Mouse (Mus musculus) skeletal muscle tissue, adult 2 months (tissue): ENCODE results near the gene Gabarapl2.
A peak's percentile ranks its signal among the peaks of the same experiment; 100 is the strongest.

Experiments used
- DNase-seq: peaks from one replicate; pipeline ENCODE4 v3.0.0-alpha.2; 2012; ENCODE audit warnings: low read depth, low spot score

Gabarapl2 gene

DNA sequence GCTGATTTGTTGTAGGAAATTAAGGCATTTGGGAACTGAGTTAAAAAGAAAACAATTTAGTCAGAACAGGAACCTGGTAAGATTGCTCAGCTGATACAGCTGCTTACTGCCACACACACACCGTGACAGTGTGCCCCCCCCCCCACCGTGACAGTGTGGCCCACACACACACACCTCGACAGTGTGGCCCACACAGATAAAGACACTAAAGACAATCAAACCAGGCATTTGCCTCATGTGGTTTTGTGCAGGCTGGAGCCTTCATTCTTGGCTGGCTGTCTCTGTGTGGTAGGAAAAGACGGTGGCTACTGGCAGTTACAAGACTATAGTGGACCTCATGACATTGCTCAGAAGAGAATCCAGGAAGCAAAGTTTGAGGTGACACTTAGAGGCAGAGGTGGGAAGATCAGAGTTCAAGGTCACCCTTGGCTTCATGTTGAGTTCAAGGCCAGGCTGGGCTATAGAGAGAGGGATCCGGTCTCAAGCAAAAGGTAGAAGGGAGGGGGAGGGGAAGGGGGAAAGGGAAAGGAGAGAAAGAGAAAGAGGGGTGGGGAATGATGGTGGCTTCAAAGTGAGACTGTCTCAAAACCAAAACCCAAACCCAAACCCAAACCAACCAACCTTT, 26.9 kb downstream of the Gabarapl2 start:
- DNase-seq, result no peak

DNA sequence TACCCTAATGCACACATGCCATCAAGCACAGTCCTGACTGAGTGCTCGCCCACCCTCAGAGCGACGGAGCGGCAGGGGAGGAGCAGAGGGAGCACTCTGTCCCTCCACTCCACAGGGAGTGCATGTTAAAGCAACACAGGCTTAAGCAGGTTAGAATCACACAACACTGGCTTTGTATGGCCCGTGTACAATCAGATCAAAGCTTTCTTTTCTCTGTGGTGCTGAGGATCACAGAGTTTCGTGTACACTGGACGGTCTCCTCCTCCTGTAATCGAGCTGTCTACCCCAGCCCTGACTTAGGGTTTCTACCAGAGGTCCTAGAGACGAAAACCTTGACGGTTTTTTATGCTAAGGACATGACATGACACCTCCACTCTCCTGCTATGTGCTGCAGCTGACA, 28.0 kb downstream of the Gabarapl2 start:
- DNase-seq, result no peak

DNA sequence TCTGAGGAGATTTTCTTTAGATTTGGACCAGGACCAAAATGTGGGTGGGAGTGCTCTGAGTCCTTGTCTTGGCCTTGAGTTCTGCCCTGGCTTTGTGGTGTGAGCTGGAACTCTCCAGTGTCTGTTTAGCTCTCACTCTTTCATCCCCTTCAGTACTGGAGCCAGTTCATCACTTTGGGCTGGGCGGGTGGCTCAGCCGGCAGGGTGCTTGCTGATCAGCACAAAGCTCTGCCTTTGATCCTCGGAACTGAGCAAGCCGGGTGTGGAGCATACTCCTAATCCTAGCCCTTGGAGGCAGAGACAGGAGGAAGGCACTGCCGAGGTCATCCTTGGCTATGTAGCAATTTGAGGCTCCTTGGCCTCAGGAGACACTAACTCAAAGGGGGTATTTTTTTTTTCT, 28.5 kb downstream of the Gabarapl2 start:
- no peak for DNase-seq

DNA sequence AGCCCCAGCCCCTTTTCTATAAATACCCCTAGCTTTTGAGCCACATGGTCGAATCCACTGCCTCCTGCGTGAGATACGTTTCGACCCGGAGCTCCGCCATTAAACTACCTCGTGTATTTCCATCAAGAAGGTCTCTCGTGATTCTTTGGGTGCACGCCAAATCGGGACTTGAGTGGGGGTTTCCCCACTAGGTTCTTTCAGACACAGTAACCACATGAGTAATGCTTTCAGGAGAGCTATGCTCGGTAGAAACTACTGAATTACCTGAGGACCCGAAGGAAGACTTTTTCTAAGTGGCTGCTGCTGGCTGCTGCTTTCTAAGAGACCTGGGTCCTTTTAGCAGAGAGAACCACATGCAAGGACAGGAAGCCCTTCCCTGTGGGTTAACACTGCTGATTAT, 33.6 kb downstream of the Gabarapl2 start:
- DNase-seq, result no peak

DNA sequence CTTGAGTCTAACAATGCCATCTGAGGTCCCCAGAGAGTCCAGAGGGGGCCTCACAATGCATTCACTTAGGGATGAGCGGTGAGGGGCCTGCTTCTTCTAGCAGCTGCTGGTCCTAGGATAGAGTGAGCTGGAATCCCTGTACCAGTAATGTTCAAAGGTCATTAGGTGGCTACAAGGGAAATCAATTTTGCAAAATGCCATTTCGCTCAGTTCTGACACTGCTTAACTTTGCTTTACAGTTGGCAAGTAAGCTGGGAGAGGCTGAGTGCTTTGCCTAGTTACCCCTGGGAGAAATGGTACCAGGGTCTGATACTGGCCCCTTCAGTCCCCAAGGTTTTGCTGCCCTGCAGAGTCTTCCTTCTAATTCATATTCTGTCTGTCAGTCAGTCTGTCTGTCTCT, 35.2 kb downstream of the Gabarapl2 start:
- DNase-seq, result no peak

DNA sequence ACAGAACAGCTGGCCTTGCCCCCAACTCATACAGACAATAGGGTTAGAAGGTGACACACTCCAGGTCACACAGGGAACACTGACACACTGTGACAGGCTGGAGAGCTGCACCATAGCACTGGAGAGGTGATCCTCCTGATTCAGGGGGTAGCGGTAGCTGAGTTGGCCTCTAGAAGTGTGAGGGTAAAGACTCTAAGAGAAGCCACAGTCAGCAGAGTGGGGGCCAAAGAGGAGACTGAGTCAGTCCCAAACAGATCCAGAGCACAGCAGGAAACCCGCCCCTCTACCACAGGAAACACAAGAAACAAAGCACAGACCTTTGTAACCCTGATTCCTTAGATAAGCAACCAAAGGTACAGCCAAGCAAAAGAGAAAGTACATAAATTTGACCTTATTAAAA, 35.8 kb downstream of the Gabarapl2 start:
- no peak for DNase-seq

DNA sequence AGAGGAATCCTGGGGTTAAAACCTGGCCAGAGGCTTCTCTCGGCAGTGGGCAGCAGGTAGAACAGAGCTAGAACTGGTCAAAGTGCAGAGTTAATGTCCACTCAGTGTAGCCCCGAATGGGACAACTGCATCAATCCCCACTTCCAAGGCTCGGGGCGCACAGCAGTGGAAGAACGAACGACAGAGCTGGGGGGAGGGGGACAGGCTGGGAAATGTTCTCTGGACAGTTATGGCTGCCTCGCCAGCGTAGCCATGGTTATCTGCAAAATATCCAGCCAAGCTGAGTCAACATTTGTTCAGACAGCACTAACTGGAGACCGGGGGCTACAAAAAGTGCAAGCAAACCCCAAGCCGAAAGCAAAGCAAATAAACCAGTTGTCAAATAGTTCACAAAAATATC, 37.6 kb downstream of the Gabarapl2 start:
- no peak for DNase-seq

DNA sequence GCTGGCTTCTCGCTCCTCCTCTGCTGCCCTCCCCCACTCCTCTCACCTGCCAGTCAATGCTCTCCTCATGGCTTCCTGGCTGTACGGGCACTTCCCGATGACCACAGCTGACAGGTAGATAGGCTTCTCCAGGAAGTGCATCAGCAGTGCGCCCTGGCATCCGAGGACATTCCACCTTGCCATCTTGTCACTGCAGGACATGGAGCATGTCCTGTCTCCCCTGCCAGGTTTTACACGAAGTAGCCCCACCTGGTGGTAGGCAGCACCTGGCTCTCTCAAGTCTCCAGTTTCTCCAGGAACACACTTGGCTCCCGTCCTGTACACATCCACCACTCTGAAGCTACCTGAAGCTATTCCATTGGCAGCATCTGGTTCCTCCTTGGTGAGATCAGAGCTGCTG, 41.6 kb downstream of the Gabarapl2 start:
- no peak for DNase-seq

DNA sequence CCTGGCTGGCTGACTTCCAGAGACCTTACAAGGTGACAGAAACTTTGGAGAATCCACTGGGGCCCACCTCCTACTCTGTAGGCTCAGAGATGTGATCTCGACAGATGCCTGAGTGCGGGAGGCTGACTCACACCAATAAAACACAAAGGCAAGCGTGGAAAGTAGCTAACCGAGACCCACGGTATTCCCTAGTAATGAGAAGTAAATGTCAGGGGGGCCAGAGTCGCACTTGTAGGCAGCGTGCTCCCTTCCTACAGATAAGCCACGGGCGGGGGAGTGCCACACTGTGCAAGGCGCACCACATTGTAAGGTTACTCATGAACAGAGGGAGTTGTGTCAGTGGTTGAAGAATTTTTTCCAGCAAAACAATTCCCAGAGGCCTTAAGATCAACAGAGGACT, 44.0 kb downstream of the Gabarapl2 start:
- DNase-seq, result no peak

DNA sequence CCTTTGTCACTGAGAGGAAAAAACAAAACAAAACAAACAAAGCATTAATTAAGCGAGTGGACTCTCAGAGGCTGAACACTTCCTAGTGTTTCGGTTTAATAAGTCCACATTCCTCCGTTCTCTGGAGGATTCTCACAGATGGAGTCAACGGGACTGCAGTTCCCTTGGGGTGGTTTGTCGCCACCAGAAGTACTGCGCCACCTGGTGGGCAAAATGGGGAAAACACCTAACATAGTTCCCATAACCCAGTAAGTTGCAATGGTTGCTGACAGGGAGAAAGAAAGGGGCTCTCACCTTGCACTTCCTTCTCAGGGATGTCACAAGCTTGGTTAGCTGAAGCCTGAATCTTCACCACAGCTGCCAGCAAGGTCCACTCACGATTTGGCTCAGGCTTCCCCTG, 49.4 kb downstream of the Gabarapl2 start:
- peak; percentile 65 for DNase-seq

DNA sequence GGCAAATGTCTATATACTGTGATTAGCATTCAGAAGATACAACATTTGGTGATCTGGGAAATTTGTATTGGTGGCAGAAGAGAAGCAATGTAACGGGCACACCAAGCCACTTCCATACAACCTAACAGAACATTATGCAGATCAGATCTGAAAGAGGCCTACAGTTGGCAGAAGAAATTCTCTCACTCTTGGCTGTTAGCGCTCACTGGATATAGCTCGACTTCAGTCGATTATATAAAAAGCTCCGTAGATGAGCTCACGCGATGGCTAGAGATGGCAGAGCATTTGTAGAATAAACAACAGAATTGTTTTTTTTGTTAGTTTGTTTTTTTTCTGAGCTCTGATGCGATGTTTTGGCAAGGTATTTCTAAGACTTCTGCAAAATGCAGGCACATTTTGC, 50.8 kb downstream of the Gabarapl2 start:
- no peak for DNase-seq

DNA sequence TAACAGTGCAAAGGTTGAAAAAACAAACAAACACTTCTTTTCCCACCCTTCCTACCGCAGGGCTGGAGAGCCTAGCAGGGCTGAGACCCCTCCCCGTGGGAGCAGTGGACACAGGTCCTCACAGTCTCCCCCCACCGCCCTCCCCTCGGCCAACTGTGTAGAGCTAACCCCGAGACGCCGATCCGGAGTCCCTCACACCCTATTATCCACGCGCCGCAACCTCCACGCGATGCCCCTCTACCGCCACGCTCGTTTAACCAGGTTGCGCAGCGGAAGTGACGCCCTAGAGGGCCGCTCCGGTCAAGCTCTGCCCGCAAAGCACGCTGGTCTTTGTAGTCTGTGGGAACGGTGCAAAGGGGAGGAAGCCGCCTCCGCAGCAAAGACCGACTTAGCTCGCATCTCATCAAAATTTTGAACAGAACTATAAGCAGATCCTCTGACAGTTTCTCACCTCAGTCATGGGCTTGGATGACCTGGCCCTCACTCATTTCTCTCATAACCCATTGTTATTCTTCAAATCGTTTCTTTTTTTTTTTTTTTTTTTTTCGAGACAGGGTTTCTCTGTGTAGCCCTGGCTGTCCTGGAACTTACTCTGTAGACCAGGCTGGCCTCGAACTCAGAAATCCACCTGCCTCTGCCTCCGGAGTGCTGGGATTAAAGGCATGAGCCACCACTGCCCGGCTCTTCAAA, 51.7 kb downstream of the Gabarapl2 start, which contains the start of gene Adat1:
Gene Adat1 (minus strand): TSS at position 290 of the 690 bp plus-strand sequence.
- peak; percentile 78 for DNase-seq

DNA sequence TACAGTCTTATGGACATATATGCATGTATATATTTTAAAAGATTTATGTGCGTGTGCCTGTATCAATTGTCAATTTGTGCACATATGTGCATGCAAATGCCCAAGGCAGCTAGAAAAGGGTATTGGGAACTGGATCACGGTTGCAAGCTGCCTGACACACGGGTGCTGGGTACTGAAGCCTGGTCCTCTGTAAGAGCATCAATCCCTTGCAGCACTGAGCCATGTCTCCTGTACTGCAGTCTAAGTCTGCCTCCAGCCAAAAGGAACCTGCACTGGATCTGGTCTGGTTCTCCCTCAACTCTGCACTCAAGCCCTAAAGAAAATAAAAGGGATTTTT, 52.2 kb downstream of the Gabarapl2 start:
- no peak for DNase-seq
